Mouse (Mus musculus): ENCODE measurements around the gene Fgfr2. TPM values are rescaled to one million over a fixed set of nuclear protein-coding genes. Genes with fewer than 3 reads are reported as not detected.
A peak's percentile ranks its signal among the peaks of the same experiment; 100 is the strongest.

The Fgfr2 gene
- total RNA-seq, 1 experiment: 37.5 TPM

DNA sequence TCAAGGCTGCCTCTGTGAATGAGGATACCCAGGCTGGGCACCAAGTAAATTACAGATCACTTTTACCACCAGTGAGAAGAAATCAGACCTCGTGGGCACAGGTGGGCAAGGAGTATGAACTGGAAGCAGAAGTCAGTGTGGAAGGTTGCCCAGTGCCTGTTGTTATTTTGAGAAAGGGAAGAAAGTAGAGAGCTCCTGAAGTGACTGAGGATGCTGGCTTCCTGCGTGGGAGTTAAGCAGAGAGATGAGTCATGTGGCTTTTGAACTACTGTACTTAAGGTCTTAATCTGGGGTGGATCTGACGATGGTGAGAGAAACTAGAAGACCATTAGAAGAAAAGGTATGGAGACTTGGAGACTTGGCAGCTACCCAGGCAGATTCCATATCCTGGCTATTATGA lies 2236.9 kb downstream of the Fgfr2 start:
- Histone ChIP-seq H3K27ac (ENCODE audit: insufficient read depth, low read depth, low read length, poor library complexity, severe bottlenecking) (no peak overlapping the region), H3K9me3 (ENCODE audit: control insufficient read depth, insufficient read depth, low read depth, low read length) (no peaks in the 10 kb centered on the region), H3K9ac (ENCODE audit: insufficient read depth, low read depth, low read length, poor library complexity, severe bottlenecking) (no peak overlapping the region), H3K4me1 (ENCODE audit: control insufficient read depth in 2 of 2, insufficient read depth in 2 of 2, low read length in 2 of 2, poor library complexity in 1 of 2) (peaks cover 15 to 18% of the 10 kb centered on the region in 2 experiments), H3K4me3 (ENCODE audit: insufficient read depth in 1 of 2, low read depth in 1 of 2, low read length in 2 of 2, poor library complexity in 1 of 2, severe bottlenecking in 1 of 2) (no peak overlapping the region), H3K36me3 (ENCODE audit: control insufficient read depth, insufficient read depth, low read length, poor library complexity, severe bottlenecking) (peaks cover 6% of the 10 kb centered on the region)
- DNase-seq (ENCODE audit: low read depth, low spot score): no peak
- in situ Hi-C loops (cut with MboI; ENCODE audit: low sequenced_read_pairs in 2 of 2, unreplicated experiment in 2 of 2): no loop called here
- no peak for TF ChIP-seq MAFK (IDR thresholded peaks at IDR 0.05; ENCODE audit: insufficient read depth, low read depth, low read length)

DNA sequence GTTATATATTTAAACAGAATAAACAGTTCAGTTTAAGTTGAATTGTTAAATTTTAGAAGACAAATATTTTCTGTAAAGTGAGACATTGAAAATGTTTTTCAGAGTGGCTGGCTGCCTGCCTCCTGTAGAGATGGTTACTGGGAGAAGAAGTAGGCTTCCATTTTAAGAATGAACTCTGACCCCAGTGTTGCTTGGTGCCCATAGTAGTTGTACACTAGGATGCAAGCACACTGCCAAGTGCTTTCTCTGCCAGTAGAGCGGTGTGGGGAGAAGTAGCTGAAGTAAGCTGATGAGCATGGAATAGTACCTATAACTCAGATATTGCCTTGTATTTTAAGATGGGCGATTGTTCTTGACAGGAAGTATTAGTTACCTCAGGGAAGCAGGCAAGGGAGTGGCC lies 2239.0 kb downstream of the Fgfr2 start:
- Histone ChIP-seq H3K4me1 (ENCODE audit: control insufficient read depth in 2 of 2, insufficient read depth in 2 of 2, low read length in 2 of 2, poor library complexity in 1 of 2) (peaks cover 15% of the 10 kb centered on the region in 2 experiments), H3K27ac (ENCODE audit: insufficient read depth, low read depth, low read length, poor library complexity, severe bottlenecking) (no peak overlapping the region), H3K4me3 (ENCODE audit: insufficient read depth in 1 of 2, low read depth in 1 of 2, low read length in 2 of 2, poor library complexity in 1 of 2, severe bottlenecking in 1 of 2) (no peak overlapping the region), H3K9me3 (ENCODE audit: control insufficient read depth, insufficient read depth, low read depth, low read length) (no peaks in the 10 kb centered on the region), H3K36me3 (ENCODE audit: control insufficient read depth, insufficient read depth, low read length, poor library complexity, severe bottlenecking) (peaks cover 6% of the 10 kb centered on the region), H3K9ac (ENCODE audit: insufficient read depth, low read depth, low read length, poor library complexity, severe bottlenecking) (no peak overlapping the region)
- DNase-seq (ENCODE audit: low read depth, low spot score): no peak
- TF ChIP-seq ZNF384 (IDR thresholded peaks at IDR 0.05; ENCODE audit: low read depth, low read length) (no peak), MAFK (IDR thresholded peaks at IDR 0.05; ENCODE audit: insufficient read depth, low read depth, low read length) (no peak), CHD2 (IDR thresholded peaks at IDR 0.05; ENCODE audit: low read depth, low read length) (no peak), HCFC1 (IDR thresholded peaks at IDR 0.05; ENCODE audit: borderline replicate concordance, insufficient read depth, low read length) (no peak), ZC3H11A (IDR thresholded peaks at IDR 0.05; ENCODE audit: borderline replicate concordance, low read depth, low read length) (no peak)
- in situ Hi-C loops (cut with MboI; ENCODE audit: low sequenced_read_pairs in 2 of 2, unreplicated experiment in 2 of 2): no loop called here

DNA sequence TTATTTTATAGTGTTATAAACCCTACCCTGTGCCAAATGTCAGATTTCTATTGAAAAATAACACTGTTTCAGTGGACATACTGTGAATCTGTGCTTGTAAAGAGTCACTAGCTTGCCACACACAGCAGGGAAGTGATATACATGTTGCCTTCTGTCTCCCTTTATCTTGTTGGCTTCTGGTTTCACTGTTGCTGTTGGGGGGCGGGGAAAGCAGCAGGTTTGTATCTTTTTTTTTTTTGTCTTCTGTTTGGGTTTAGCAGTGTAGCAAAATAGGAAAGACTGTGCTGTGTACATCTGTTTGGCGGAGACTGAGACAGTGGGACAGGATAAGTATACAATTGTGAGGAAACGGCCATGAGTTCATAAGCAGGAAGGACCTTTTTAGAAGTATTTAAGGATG lies 2255.9 kb downstream of the Fgfr2 start:
- in situ Hi-C loops (cut with MboI; ENCODE audit: low sequenced_read_pairs in 2 of 2, unreplicated experiment in 2 of 2): no loop called here
- DNase-seq (ENCODE audit: low read depth, low spot score): no peak
- Histone ChIP-seq H3K36me3 (ENCODE audit: control insufficient read depth, insufficient read depth, low read length, poor library complexity, severe bottlenecking) (no peaks in the 10 kb centered on the region), H3K27ac (ENCODE audit: insufficient read depth, low read depth, low read length, poor library complexity, severe bottlenecking) (no peak overlapping the region), H3K9me3 (ENCODE audit: control insufficient read depth, insufficient read depth, low read depth, low read length) (no peaks in the 10 kb centered on the region), H3K9ac (ENCODE audit: insufficient read depth, low read depth, low read length, poor library complexity, severe bottlenecking) (no peak overlapping the region), H3K4me1 (ENCODE audit: control insufficient read depth in 2 of 2, insufficient read depth in 2 of 2, low read length in 2 of 2, poor library complexity in 1 of 2) (no peaks in the 10 kb centered on the region; a peak in 1 of 4 replicates), H3K4me3 (ENCODE audit: insufficient read depth in 1 of 2, low read depth in 1 of 2, low read length in 2 of 2, poor library complexity in 1 of 2, severe bottlenecking in 1 of 2) (peak overlapping the region in 1 of 2 experiments; percentile 88; a peak in 1 of 4 replicates)
- no peak for TF ChIP-seq HCFC1 (IDR thresholded peaks at IDR 0.05; ENCODE audit: borderline replicate concordance, insufficient read depth, low read length)
- TF ChIP-seq MAFK (IDR thresholded peaks at IDR 0.05; ENCODE audit: insufficient read depth, low read depth, low read length): no peak

DNA sequence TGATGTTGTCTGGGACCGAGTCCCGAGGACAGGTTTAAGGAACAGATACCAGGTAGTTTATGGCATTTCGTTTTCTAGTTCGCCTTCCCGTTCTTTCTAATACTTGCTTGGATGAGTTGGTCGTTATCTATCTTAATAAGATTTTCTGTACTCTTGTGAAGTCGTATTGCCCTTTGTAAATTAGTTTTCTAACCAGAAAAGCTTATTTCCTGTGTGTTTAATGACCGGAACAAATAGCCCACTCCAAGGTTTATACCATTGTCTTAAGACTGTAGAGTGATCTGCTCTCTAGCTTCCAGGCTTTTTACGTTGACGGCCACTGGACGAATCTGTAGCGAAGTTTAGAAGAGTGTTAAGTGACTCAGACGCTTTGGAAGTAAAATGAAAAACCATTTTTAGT lies 2256.5 kb downstream of the Fgfr2 start:
- TF ChIP-seq HCFC1 (IDR thresholded peaks at IDR 0.05; ENCODE audit: borderline replicate concordance, insufficient read depth, low read length) (no peak), ZC3H11A (IDR thresholded peaks at IDR 0.05; ENCODE audit: borderline replicate concordance, low read depth, low read length) (no peak), CHD2 (IDR thresholded peaks at IDR 0.05; ENCODE audit: low read depth, low read length) (no peak), ZNF384 (IDR thresholded peaks at IDR 0.05; ENCODE audit: low read depth, low read length) (no peak), MAFK (IDR thresholded peaks at IDR 0.05; ENCODE audit: insufficient read depth, low read depth, low read length) (no peak)
- DNase-seq (ENCODE audit: low read depth, low spot score): no peak
- H3K4me3 ChIP-seq (ENCODE audit: insufficient read depth in 1 of 2, low read depth in 1 of 2, low read length in 2 of 2, poor library complexity in 1 of 2, severe bottlenecking in 1 of 2): peak overlapping the region; percentile 73 to 88
- no peak overlapping the region for H3K27ac ChIP-seq (ENCODE audit: insufficient read depth, low read depth, low read length, poor library complexity, severe bottlenecking)
- no peaks in the 10 kb centered on the region for H3K9me3 ChIP-seq (ENCODE audit: control insufficient read depth, insufficient read depth, low read depth, low read length)
- H3K36me3 ChIP-seq (ENCODE audit: control insufficient read depth, insufficient read depth, low read length, poor library complexity, severe bottlenecking): no peaks in the 10 kb centered on the region
- H3K4me1 ChIP-seq (ENCODE audit: control insufficient read depth in 2 of 2, insufficient read depth in 2 of 2, low read length in 2 of 2, poor library complexity in 1 of 2): peaks cover 0 to 2% of the 10 kb centered on the region in 2 experiments; a peak in 3 of 4 replicates
- H3K9ac ChIP-seq (ENCODE audit: insufficient read depth, low read depth, low read length, poor library complexity, severe bottlenecking): peak overlapping the region; percentile 77
- in situ Hi-C loops (cut with MboI; ENCODE audit: low sequenced_read_pairs in 2 of 2, unreplicated experiment in 2 of 2): no loop called here
